Mouse (Mus musculus) ES-Bruce4 (cell line): ENCODE results near the gene Ppp1r1b. TPM values are rescaled to one million over a fixed set of nuclear protein-coding genes. Genes with fewer than 3 reads are reported as not detected.

Source experiments
- H3K27ac ChIP-seq: 2 replicates; pipeline ENCODE4 v1.5.1; 2012; ENCODE audit warnings: low read length, inconsistent platforms; ENCODE audit not compliant: insufficient read depth
- H3K27me3 ChIP-seq: 2 replicates; pipeline ENCODE4 v1.6.1; 2012; ENCODE audit warnings: mild to moderate bottlenecking, low read length, inconsistent platforms; ENCODE audit not compliant: control insufficient read depth, poor library complexity, insufficient read depth, severe bottlenecking
- H3K36me3 ChIP-seq: 2 replicates; pipeline ENCODE4 v1.6.1; 2012; ENCODE audit warnings: inconsistent platforms, mild to moderate bottlenecking, low read length, moderate library complexity; ENCODE audit not compliant: control insufficient read depth, poor library complexity, insufficient read depth, severe bottlenecking
- H3K4me1 ChIP-seq: one replicate; pipeline ENCODE4 v1.8.1; 2011; ENCODE audit warnings: low read length; ENCODE audit not compliant: control insufficient read depth, insufficient read depth
- H3K4me3 ChIP-seq: 2 replicates; pipeline ENCODE4 v1.5.1; 2011; ENCODE audit warnings: low read depth, mild to moderate bottlenecking, low read length
- H3K9ac ChIP-seq: 2 replicates; pipeline ENCODE4 v1.6.1; 2012; ENCODE audit warnings: low read depth, mild to moderate bottlenecking, inconsistent platforms; ENCODE audit not compliant: poor library complexity, severe bottlenecking
- H3K9me3 ChIP-seq: replicated peaks from 2 replicates; pipeline ENCODE4 v1.6.1; 2012; ENCODE audit warnings: mild to moderate bottlenecking, low read length, inconsistent platforms; ENCODE audit not compliant: control insufficient read depth, poor library complexity, insufficient read depth, severe bottlenecking
- CTCF ChIP-seq: IDR thresholded peaks from one replicate; pipeline ENCODE4 v1.8.1; 2011; ENCODE audit warnings: low read depth, low read length
- EP300 ChIP-seq: IDR thresholded peaks from 2 replicates; pipeline ENCODE4 v1.6.1; 2011; ENCODE audit warnings: low read depth, low read length; ENCODE audit not compliant: insufficient read depth
- POLR2A ChIP-seq: IDR thresholded peaks from one replicate; pipeline ENCODE4 v1.8.1; 2011; ENCODE audit warnings: low read length; ENCODE audit not compliant: insufficient read depth
- polyA plus RNA-seq: library from polyadenylated mRNA; stranded (reverse); fragments of >200 nt; gene quantifications from 2 replicates; pipeline ENCODE4 v1.2.4, GENCODE M21; 2011; ENCODE audit warnings: low read depth; ENCODE audit not compliant: missing spikeins, insufficient read depth, insufficient read length

Ppp1r1b gene
- polyA plus RNA-seq, 1 experiment, result 1.5 TPM

DNA sequence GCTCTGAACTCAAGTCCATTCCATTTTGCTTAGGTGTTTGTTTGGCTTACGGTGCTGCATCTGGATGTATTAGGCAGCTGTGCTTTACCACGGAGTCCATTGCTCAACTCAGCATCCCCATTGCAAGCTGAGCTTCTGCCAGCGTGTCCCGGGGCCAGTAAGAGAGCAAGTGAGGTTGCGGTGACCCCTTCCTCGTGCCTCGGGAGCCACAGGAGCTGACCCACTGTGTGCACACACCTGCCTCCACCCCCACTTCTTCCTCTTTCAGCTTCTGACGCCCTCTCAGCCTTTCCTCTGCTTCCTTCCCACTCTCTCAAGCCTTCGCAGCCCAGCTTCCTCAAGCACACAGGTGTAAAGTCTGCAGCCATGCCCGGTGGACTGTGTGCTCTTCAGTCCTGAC, 18.1 kb downstream of the Ppp1r1b start:
- Histone ChIP-seq H3K27ac (no peak overlapping the region), H3K9ac (no peak overlapping the region), H3K27me3 (no peaks in the 10 kb centered on the region), H3K4me3 (no peak overlapping the region), H3K9me3 (no peaks in the 10 kb centered on the region), H3K4me1 (peaks cover 4% of the 10 kb centered on the region), H3K36me3 (no peaks in the 10 kb centered on the region)
- TF ChIP-seq POLR2A (no peak), EP300 (no peak)

DNA sequence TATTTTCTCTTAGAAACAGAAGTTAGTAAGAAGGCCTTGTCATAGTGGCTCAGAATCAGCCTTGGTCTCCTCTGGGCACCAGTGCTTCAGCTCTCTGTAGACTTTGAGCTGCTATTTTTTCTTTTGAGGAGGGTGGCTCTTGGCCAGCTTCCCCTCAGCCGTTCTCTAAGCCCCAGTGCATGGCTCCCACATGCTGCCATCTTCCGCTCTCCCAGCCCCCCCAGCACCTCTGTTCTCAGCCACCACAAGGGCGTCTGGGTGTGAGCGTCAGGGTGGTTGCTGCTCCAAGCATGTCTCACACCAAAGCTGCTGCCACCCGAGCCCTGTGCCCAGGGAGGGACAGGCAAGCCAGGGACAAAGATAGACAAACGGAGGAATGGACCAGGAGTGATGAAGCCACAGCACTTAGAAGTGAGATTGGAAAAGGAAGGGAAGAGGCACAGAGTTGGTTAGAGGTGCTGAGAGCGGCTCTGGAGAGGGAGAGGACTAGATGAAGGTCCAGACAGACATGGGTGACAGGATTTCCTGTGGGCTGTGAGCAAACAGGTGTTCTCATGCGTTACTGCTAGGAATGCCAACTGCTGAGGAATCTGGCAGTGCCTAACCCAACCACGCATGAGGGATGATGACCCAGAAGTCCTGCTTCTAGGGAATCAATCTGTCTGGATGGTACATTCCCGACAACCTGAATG, 19.1 kb downstream of the Ppp1r1b start:
- Histone ChIP-seq H3K4me1 (peaks cover 4% of the 10 kb centered on the region), H3K36me3 (no peaks in the 10 kb centered on the region), H3K9ac (no peak overlapping the region), H3K27ac (no peak overlapping the region), H3K4me3 (no peak overlapping the region), H3K27me3 (no peaks in the 10 kb centered on the region), H3K9me3 (no peaks in the 10 kb centered on the region)
- TF ChIP-seq CTCF (no peak), POLR2A (no peak), EP300 (no peak)

DNA sequence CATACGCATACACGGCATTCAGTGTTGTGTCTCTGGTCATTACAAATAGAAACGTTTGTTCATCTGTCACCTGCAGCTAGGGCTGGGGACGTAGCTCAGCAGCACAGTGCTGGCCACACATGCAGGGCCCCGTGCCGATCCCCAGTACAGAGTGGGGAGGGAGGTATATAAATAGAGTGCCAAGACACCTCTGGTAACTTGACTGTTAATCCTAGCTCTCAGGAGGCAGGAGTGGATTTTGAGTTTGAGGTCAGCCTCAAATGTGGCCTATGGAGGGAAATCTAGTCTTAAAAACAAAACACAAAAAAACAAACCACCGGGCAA, 19.6 kb downstream of the Ppp1r1b start:
- Histone ChIP-seq H3K27me3 (no peaks in the 10 kb centered on the region), H3K9ac (no peak overlapping the region), H3K9me3 (no peaks in the 10 kb centered on the region), H3K36me3 (no peaks in the 10 kb centered on the region), H3K4me1 (peaks cover 4% of the 10 kb centered on the region), H3K4me3 (no peak overlapping the region), H3K27ac (no peak overlapping the region)
- TF ChIP-seq POLR2A (no peak), CTCF (no peak), EP300 (no peak)

DNA sequence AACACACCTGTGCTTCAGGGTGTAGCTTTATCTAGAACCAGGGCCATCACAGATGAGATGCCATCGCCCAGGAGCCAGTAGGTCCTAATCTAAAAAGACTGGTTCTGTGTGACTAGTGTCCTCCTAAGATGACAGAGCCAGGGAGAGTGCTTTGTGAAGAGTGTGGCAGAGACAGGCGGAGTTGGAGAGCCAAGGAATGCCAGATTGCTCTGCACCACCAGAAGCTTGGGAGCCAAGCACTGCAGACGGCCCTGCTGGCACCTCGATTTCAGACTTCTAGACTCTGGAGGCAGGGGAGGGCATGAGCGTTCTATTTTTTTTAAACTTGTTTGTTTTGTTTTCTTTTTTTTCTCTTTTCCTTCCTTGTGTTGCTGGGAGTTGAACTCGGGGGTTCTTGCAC, 21.1 kb downstream of the Ppp1r1b start:
- H3K27ac ChIP-seq, result no peak overlapping the region
- H3K27me3 ChIP-seq, result no peaks in the 10 kb centered on the region
- H3K4me3 ChIP-seq, result no peak overlapping the region
- peaks cover 4% of the 10 kb centered on the region for H3K4me1 ChIP-seq
- TF ChIP-seq CTCF (no peak), EP300 (no peak), POLR2A (no peak)
- H3K36me3 ChIP-seq, result no peaks in the 10 kb centered on the region
- no peak overlapping the region for H3K9ac ChIP-seq
- no peaks in the 10 kb centered on the region for H3K9me3 ChIP-seq

DNA sequence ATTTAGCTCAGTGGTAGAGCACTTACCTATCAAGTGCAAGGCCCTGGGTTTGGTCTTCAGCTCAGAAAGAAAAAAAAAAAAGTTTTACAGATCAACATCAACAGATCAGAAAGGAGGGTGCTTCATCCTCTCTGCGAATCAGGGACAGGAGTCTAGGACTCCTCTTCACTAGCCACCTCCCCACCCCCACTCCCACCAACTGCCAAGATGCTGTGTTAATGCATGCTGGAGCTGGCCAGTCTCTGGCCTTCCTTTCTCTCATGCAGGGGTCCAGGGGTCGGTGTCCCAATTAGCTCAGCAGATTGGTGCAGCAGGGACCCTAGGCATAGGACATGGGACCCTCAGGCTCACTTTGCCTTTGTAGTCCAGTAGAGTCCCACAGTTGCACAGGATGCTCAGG, 22.4 kb downstream of the Ppp1r1b start:
- no peak overlapping the region for H3K9ac ChIP-seq
- no peaks in the 10 kb centered on the region for H3K27me3 ChIP-seq
- H3K4me1 ChIP-seq, result peaks cover 4% of the 10 kb centered on the region
- no peak overlapping the region for H3K4me3 ChIP-seq
- no peak for TF ChIP-seq EP300
- no peak for TF ChIP-seq POLR2A
- no peak for TF ChIP-seq CTCF
- H3K36me3 ChIP-seq, result no peaks in the 10 kb centered on the region
- no peaks in the 10 kb centered on the region for H3K9me3 ChIP-seq
- no peak overlapping the region for H3K27ac ChIP-seq

DNA sequence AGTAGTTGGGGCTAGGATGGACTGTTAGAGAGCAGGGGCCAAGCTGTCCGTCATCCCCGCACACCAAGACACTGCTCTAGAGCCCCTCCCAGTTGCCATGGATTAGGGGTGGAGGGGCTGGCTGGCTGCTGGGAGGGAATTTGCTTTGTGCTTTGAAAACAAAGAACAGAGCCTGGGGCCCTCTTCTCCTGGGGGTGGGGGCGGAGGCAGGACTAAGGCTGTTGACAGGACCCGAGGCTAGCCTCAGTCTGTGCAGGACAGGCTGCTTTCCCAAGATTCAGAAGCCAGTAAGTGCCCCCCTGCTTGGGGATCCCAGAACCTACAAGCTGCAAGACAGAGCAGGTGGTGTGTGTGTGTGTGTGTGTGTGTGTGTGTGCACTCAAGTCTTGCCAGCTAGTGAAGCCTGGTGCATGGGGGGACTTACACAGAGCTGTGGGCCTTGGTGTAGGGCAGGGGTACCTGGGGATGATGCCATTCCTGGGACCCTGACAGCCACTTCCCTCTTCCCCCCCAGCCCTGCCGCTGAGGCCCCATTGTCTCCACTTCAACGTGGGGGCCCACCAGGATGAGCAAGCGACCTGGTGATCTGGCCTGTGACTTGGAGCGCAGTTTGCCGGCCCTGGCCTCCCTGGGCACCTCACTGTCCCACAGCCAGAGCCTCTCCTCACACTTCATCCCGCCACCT, 23.5 kb downstream of the Ppp1r1b start:
- Histone ChIP-seq H3K27me3 (no peaks in the 10 kb centered on the region), H3K36me3 (no peaks in the 10 kb centered on the region), H3K4me1 (peaks cover 4% of the 10 kb centered on the region), H3K4me3 (no peak overlapping the region), H3K9me3 (no peaks in the 10 kb centered on the region), H3K27ac (no peak overlapping the region), H3K9ac (no peak overlapping the region)
- TF ChIP-seq EP300, result no peak
- no peak for TF ChIP-seq CTCF
- no peak for TF ChIP-seq POLR2A
